Mouse (Mus musculus): Measurements from ENCODE around the gene Serpinf2.

Gene Serpinf2

DNA sequence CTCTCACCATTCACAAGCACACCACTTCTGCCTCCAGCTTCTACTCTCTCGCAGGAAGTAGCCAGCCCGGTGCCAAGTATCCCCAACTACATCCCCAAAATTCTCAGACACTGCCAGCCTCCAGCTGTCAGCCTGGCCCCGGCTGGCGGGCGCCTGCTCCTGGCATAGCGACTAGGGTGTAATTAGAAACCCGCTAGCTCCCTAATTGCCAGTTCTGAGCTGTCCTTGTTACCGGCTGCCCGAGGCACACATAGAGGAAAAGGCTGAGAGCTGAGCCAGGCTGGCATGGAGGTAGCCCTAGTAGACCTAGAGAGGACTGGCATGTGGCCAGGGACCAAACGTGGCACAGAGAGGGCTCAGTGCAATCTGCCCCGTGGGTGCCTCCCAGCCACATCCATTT lies 8.1 kb downstream of the Serpinf2 start:
- DNase-seq (ENCODE audit: low read depth, low spot score): no peak

DNA sequence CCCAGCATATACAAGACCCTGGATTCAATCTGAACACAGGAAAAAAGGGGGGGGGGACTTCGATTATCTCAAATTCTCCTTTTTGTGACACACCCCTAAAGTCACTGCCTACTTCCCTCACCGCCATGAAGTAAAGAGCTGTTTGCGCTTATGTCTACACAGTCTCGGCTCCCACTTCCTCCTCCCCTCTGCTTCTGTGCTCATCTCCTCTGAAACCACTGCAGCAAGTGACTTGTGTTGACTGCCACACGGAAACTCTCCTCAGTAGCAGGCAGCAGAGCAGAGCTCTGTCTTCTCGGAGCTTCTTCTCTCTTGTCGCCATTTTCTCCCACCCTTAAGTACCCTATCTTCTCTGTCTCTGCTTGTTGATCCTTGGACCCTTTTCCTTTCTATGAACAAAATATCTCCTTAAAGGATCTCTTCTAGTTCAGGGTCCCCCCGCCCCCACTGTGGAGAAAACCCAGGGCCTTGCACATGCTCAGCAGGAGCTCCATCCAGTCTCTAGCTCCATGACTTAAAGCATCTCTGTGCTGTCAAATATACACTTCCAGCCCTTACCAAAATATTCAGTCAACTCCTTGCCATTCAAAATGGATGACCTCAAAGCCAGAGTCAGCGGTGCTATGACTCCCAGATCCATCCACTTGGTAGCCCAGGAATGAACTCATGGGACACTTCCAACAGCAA lies 10.2 kb downstream of the Serpinf2 start:
- no peak for DNase-seq (ENCODE audit: low read depth, low spot score)

DNA sequence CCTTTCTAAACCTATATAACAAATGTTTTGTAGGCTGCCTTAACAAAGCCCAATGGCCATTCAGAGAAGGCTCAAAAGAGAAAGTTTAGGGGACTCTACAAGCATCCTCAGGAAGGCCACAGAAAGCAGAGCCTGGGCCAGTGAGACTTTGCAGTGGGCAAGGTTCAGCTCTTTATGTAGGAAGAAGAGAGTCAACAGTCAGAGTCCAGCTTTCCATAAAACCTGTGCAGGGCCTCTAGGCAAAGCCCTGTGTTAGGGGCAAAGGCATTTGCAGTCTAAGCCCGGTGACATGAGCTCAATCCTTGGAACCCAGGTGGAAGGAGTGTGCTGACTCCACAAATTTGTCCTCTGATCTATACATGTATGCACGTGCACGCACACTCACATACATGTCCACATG lies 14.9 kb downstream of the Serpinf2 start:
- DNase-seq (ENCODE audit: low read depth, low spot score): no peak

DNA sequence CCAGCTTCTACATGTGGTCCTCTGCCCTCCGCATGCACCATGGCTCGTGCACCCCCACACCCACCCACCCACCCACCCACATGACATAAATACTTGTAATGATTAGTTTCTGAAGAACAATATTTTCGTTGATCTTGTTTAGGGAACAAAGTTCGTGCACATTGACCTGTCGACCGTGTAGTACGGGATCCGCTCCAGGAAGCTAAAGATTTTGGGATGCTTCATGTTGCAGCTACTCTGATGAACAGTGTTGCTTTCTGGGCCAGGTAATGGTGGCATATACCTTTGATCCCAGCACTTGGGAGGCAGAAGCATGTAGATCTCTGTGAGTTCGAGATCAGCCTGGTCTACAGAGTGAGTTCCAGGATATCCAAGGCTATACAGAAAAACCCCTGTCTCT lies 15.4 kb downstream of the Serpinf2 start:
- no peak for DNase-seq (ENCODE audit: low read depth, low spot score)

DNA sequence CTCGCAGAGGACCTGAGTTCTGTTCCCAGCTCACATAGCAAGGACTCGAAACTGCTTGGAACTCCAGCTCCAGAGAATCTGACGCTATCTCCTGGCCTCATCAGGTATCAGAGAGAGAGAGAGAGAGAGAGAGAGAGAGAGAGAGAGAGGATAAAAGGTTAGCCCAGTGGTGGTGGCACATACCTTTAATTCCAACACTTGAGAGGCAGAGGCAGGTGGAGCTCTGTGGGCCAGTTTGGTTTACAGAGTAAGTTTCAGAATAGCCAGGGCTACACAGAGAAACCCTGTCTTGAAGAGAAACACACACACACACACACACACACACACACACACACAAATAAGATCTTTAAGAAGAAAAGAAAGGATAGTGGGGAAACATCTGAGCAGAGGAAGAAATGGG lies 16.3 kb downstream of the Serpinf2 start:
- DNase-seq (ENCODE audit: low read depth, low spot score): no peak

DNA sequence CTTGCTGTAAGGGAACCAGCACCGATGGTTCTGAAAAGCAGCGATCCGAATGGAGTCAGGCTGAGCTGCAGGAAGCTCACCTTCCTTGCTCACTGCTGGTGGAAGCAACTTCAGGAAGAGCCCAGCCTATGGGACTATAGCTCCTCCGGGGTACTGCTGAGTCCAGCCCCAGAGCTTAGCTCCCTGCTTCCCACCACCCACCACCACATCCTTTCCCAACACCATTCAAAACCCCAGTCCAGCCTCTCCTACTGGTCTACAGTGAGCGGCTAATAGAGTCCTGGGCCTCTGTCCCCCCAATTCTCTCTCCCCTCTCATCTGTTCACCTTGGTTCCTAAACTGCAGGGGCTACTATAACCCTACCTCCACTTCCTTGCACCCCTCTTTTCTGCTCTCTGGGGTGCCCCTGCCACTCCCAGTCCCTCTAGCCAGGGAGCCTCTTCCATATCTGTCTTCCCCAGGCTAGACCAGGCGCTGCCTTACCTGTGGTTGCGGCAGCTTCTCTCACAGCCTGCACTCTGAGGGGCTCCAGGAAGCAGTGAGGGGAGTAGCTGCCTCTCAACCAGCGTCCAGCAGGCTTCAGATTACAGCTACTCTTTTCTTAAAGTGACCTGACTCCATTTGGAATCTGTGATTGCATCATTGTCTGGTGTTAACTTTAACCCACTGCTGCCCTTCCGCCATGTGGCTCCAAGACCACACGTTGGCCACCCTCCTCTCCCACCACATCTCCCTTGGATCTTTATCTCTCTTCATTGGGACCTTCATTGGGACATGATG lies 17.2 kb downstream of the Serpinf2 start, which contains the start of gene Serpinf1:
Gene Serpinf1, minus strand, starts transcription at position 689 of the 780 bp plus-strand sequence.
- DNase-seq (ENCODE audit: low read depth, low spot score): no peak

DNA sequence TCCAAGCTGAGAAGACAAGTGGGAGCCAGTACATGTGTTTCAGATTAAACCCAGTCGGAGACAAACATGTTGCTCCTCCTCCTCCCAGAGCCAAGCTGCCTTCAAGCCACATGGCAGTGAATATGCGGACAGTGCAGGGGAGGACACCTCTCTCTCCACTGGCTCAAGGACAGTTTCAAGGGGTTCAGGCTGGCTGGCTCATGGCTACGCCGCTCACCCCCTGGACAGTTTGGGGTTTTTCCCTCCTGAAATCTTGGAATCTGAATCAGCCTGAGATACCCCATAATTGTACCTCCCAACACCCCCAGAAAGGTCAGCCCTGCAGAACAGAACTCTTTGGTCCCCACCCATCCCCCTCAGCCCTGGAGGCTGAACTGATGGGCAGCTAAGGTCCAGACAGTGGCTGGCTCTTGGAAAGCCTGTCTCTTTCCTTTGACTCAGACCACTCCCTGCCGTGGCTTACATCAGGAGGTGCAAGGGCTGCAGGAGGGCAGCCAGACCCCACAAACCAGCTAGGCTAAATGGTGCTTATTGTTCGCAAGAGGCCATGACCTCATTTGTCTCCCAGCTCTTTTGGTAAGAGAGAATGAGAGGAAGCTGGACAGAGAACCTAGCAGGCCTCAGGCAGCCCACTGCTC lies 17.9 kb downstream of the Serpinf2 start:
- no peak for DNase-seq (ENCODE audit: low read depth, low spot score)

DNA sequence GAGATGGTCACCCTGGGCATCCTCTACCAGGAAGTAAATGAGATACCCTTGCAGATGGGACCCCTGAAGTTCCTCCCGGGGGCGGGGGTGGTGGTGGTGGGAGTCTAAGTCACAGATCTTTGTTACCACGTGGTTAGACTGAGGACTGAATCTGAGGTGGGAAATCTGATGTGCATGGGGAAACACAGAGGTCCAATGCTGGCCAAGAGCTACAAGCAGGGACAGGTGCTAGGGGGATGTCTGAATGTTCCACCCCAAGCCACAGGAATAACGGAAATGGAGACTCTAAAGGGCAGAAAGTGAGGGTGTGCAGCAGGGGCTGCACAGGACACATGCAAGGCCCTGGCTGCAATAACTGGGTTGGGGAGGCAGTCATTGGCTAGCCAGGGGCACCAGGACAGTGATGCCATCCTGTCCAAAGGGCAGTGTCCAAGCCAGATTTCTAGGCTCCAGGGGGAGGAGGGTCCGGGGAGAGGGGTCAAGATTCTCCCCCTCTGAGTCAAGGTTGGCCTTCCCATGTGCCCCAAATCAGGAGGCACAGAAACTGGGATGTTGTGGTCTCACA lies 18.5 kb downstream of the Serpinf2 start:
- DNase-seq (ENCODE audit: low read depth, low spot score): no peak

DNA sequence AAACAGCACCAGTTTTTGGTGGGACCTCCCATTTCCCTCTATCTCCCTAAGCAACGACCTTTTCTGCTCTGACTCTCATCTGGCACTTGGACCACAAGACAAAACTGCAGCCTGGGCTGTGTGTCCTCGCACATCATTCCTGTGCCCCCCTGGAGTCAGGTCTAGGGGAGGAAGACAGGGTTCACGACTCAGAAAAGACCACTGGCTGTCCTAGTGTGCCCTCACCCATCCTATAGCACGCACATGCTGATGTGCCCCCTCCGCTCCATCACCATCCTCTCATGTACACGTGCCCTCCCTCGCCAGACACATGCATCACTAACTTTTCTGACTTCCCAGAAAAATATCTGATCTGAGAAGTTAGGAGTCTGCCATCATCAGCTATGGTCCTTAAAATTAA lies 19.4 kb downstream of the Serpinf2 start:
- DNase-seq (ENCODE audit: low read depth, low spot score): no peak

DNA sequence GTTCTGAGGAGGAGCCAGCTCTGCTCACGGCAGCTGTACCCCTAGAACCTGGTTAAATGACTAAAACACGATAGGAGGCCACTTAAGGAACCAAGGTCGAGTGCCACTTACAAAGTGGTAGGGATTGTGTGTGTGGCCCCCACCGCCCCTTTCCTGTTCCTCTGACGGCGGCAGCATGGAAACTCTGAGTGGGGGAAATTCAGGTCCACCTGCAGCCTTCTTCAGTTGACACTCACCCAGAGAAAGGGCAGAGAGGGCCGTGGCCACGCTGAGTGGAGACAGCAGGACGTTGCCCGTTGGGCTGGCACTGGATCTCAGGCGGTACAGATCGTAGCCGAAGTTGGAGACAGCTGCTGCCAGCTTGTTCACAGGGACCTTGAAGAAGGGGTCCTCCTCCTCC lies 23.4 kb downstream of the Serpinf2 start:
- no peak for DNase-seq (ENCODE audit: low read depth, low spot score)

DNA sequence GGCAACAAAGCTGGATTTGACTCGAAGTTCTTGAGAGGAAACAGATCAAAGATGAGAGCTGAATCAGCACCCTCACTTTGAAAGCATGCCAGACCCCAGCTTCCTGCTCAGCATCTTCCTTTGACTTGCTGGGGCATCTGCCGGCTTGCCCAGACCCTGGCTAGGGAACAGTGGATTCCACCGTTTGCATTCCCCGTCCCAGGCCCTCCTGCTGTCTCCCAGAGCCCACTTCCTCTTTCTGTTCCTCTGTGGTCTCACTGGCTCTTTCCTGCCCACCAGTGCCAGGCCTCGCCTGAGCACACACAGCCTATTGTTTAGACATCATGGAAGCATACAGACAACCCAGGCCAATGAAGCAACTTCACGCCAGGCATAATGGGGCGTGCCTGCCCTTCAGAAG lies 24.3 kb downstream of the Serpinf2 start:
- DNase-seq (ENCODE audit: low read depth, low spot score): no peak

DNA sequence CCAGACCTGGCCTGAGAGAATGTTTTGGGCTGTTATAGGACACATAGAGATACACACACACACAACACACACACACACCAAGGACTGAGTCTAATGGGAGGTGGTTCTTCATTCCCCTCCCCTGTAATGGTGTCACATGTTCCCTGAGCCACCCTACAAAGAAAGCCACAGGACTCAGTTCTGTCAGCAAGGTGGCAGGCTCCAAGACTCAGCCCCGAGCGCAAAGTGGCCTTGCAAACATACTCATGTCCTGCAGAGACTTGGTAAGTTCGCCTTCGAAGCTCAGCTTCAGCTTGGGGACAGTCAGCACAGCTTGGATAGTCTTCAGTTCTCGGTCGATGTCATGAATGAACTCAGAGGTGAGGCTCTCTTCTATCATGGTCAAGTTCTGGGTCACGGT lies 28.8 kb downstream of the Serpinf2 start:
- no peak for DNase-seq (ENCODE audit: low read depth, low spot score)

DNA sequence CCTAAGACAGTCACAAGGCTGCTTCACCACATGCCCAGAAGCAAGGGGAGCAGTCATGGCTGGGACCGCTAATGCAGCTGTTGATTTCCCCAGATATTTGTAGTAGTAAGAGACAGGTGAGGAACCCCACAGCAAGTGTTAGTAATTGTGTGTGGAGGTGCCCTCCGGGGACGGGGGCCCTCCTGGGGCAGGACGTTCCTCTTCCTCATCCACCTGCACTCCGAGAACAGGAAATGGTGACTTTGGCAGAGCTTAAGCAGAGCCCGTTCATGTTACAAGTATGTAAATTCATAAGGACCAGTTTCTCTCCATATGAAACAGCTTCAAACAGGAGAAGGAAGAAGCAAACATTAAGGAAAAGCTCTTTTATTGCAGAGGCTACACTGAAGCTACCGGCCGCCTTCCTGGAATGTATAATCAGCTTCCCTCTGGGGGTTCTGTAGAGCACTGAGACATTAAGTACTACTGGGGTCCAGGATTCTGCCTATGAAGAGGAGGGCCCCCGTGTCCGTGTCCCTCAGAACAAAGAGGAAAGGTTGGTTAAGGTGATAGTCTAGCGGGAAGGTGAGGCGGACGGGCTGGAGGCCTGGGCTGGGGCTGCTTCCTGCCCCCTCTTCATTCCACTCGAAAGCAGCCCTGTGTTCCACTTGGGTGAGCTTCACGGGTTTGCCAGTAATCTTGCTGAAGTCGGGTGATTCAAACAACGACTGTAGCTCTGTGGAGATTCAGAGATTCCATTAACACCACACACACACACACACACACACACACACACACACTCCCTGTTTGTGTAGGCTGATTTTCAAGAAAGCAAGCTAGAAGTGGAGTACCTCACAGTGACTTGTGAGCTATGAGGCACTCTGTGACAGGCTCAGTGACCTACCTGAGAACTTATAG lies 29.5 kb downstream of the Serpinf2 start:
- no peak for DNase-seq (ENCODE audit: low read depth, low spot score)

DNA sequence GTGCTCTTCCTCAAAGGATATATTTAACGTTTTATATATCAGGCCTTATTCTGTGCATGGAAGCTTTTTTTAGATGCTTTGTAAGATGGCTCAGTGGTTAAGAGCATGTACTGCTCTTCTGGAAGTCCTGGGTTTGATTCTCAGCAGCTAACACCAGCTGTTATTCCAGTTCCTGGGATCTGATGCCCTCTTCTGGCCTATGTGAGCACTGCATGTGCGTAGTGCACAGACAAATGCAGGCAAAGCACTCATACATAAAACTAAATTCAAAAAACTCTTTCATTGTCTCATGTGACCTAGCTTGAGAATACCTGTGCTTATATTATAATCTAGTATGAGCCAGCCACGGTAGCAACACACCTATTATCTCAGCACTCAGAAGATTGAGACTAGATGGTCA lies 32.5 kb downstream of the Serpinf2 start:
- DNase-seq (ENCODE audit: low read depth, low spot score): no peak

DNA sequence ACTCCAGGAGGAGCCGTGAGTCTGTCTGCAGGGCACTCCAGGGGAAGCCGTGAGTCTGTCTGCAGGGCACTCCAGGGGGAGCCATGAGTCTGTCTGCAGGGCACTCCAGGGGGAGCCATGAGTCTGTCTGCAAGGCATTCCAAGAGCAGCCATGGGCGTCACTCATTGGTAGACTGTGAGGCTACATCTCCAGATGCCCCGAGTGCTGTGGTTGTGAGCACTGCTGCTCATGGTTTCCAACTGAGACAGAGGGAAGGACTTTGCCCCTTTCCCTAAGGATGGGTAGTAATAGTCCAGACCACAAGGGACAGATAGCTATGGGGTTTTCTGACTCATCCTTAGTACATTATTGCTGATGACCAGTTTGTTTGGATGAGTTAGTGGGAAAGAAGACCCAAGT lies 33.3 kb downstream of the Serpinf2 start:
- DNase-seq (ENCODE audit: low read depth, low spot score): no peak

DNA sequence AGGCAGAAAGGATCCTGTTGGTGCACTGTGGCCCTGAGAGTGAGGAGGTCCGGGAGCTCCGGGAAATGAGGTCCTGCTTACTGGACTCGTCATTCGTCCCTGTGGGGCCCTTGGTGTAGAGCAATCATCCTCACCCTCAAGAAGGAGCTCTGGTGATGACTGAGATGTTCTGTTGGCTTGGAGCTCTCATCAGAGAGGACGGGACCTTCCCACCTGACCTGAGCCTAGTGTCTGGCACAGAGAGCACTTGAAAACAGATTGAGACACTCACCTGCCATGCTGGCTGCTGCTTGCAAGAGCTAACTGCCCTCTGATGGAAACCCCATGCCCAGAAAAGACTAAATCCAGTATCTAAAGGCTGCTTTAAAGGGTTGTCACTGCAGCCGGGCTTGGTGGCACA lies 34.6 kb downstream of the Serpinf2 start:
- no peak for DNase-seq (ENCODE audit: low read depth, low spot score)

DNA sequence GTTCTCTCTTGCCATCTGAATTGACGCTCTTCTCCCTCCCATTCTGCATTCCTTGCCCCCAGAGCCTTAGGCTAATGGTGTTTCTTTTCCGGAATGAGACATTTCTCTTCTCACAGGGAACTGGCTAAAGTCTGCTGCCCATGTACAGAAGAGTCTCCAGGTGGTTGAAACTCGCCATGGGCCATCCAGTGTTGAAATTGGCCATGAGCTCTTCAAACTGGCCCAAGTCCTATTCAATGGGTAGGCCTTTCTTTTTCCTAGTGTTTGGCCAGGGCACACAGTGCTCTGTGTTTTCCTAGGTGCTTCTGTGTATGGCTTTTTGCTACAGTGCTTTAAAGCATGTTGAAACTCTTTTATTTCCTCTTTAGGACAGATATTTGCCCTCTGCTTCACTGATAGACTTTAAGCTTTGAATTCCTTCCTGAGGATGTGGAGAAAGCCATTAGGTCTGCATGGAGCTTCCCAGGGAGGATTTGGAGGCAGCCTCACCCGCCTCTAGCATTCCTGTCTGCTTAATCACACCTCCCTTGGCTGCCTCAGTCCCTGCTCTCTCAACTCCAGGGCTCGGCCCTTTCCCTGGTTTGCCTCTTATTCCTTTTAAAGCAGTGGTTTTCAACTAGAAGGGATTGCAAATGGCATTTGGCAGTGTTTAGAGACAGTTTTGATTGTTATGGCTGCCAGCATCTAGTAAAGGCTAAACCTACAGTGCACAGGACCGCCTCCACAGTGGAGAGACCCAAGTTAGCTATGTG lies 35.9 kb downstream of the Serpinf2 start:
- no peak for DNase-seq (ENCODE audit: low read depth, low spot score)

DNA sequence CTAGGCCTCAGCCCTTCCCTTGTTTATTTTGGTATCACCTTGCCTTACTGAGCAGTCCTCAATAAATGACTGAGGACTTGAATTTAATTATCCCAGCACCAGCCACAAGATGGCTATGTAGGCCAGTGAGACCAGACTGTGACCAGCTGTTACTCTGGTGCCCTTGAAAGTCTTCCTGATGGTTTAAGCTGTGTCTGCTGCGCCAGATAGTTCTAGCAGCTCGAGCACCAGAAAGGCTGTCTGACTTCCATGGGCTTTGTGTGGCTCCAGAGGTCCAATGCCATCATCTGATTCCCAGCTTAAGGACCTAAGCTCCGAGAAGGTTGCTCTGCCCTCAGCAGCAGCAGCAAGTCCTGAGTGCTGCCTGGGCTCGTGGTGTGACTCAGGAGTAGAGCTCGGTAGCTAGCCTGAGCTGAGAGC lies 37.1 kb downstream of the Serpinf2 start:
- peak; percentile 61 for DNase-seq (ENCODE audit: low read depth, low spot score)

DNA sequence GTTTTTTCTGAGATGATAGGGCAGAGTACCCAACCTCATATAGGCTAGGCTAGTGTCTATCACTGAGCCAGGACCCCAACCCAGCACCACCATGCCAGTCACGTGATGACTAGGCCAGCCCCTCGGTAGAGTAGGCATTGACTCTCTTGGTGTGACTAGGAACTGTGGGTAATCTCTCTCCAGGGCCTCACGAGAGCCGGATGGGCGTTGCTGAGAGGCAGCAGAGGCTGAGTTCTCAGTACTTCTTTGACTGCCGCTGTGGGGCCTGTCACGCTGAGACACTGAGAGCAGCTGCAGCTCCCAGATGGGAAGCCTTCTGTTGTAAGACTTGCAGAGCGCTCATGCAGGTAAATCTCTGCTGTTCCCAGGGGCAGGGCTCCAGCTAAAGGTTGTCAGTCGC lies 39.3 kb downstream of the Serpinf2 start:
- DNase-seq (ENCODE audit: low read depth, low spot score): no peak

DNA sequence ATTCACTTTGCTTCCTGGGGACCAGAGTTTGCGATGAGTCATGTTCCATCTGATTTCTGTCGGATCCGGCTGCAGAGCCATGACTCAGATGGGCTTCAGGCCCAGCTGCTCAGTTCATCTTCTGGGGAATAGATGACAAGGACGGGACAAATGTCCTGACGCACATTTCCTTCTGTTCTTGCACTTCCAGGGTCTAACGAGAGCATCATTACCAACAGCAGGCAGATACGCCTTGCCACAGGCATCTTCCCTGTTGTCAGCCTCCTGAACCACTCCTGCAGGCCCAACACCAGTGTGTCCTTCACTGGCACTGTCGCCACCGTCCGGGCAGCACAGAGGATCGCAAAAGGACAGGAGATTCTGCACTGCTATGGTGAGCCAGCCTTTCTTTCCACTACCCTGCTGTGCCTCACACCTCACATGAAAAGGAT lies 40.0 kb downstream of the Serpinf2 start:
- DNase-seq (ENCODE audit: low read depth, low spot score): no peak

DNA sequence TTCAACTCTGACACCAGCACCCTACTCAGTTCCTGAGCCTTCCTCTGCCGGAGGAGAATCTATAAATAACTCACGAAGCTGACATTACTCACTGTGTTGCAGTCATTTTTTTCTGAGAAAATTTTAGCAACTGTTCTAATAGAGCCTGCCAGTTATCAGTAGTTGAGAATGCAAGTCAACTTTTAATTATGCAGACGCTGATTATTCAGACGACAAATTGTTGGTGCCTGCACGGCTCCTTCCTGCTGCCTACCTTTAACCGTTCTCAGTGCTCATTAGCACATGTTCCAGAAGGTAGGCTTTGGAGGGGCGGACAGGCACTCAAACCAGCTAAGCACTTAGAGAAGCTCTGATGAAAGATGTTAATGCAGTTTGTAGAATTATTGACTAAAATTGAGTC lies 41.9 kb downstream of the Serpinf2 start:
- DNase-seq (ENCODE audit: low read depth, low spot score): no peak

All from retina, postnatal 7 days (tissue).